Mouse (Mus musculus) bone marrow macrophage, adult 2 months (primary cell): ENCODE data around the gene Patl1.

Source experiments
- CTCF ChIP-seq: IDR thresholded peaks from 2 replicates; pipeline ENCODE4 v1.5.1; 2012; ENCODE audit warnings: low read depth, mild to moderate bottlenecking, low read length, moderate library complexity
- POLR2A ChIP-seq: IDR thresholded peaks from 2 replicates; pipeline ENCODE4 v1.6.1; 2012; ENCODE audit warnings: mild to moderate bottlenecking, low read depth, low read length, borderline replicate concordance

DNA sequence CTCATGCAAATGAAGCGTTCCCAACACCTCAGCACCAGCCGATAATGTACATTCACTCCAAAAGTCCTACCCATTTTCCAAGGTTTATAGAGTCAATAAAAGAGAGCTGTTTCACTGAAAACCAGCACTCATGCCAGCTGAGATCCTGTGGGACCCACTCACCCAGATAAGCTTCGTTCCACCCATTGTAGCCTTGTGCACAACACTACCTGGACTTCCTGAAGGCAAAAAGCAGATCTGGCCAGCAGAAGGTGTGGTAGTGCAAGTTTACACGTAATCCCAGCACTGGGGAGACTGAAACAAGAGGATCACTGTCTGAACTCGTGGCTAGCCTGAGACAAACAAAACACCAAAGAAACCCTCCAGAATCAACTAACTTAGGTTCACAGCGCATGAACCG, 38.5 kb downstream of the Patl1 start:
- no peak for TF ChIP-seq CTCF
- TF ChIP-seq POLR2A = no peak
